Mouse (Mus musculus): ENCODE results near the gene Suds3.
A peak's percentile ranks its signal among the peaks of the same experiment; 100 is the strongest.

The Suds3 gene

GRCm38 (mm10) chr5:117135869-117136268, 20.0 kb upstream of the Suds3 start:
- DNase-seq: peak; percentile 84

- no peak for DNase-seq
Observed at GRCm38 (mm10) chr5:117134889-117135456, 19.1 kb upstream of the Suds3 start.

GRCm38 (mm10) chr5:117134066-117134888, 18.4 kb upstream of the Suds3 start:
- DNase-seq: no peak

- no peak for DNase-seq
Observed at GRCm38 (mm10) chr5:117133446-117134065, 17.6 kb upstream of the Suds3 start.

- no peak for DNase-seq
Observed at GRCm38 (mm10) chr5:117130726-117131125, 14.8 kb upstream of the Suds3 start.

GRCm38 (mm10) chr5:117127051-117127450, 11.1 kb upstream of the Suds3 start:
- no peak for DNase-seq

- DNase-seq: no peak
Observed at GRCm38 (mm10) chr5:117125482-117126346, 9.8 kb upstream of the Suds3 start.

GRCm38 (mm10) chr5:117123840-117124239, 7.9 kb upstream of the Suds3 start:
- no peak for DNase-seq

- no peak for DNase-seq
Observed at GRCm38 (mm10) chr5:117123102-117123501, 7.2 kb upstream of the Suds3 start.

GRCm38 (mm10) chr5:117121657-117122056, 5.7 kb upstream of the Suds3 start:
- DNase-seq: no peak

GRCm38 (mm10) chr5:117120489-117121466, 4.9 kb upstream of the Suds3 start:
- DNase-seq: peak; percentile 40

GRCm38 (mm10) chr5:117119777-117120488, 4.0 kb upstream of the Suds3 start, which contains the start of gene Taok3:
Gene Taok3, plus strand, starts transcription at chr5:117120129.
- peak; percentile 100 for DNase-seq

- DNase-seq: peak; percentile 62
Observed at GRCm38 (mm10) chr5:117118850-117119249, 2.9 kb upstream of the Suds3 start.

GRCm38 (mm10) chr5:117118220-117118619, 2.3 kb upstream of the Suds3 start:
- DNase-seq: no peak

GRCm38 (mm10) chr5:117117716-117118115, 1.8 kb upstream of the Suds3 start:
- no peak for DNase-seq

- DNase-seq: no peak
Observed at GRCm38 (mm10) chr5:117117241-117117640, 1.3 kb upstream of the Suds3 start.

GRCm38 (mm10) chr5:117116660-117117059, 747 bp upstream of the Suds3 start:
- DNase-seq: no peak

- DNase-seq: peak; percentile 66
Observed at GRCm38 (mm10) chr5:117115193-117115767, 633 bp downstream of the Suds3 start.

GRCm38 (mm10) chr5:117114581-117115192, 1.2 kb downstream of the Suds3 start:
- no peak for DNase-seq

GRCm38 (mm10) chr5:117113330-117113729, 2.6 kb downstream of the Suds3 start:
- peak; percentile 35 for DNase-seq

All from kidney, postnatal 10 days (tissue).